Mouse (Mus musculus) E14TG2a.4 (cell line): ENCODE results near the gene Anks1b.

Source experiments
- H3K27me3 ChIP-seq: 2 replicates; pipeline ENCODE4 v1.6.1; 2014; ENCODE audit warnings: low read length, control low read depth; ENCODE audit not compliant: insufficient read depth
- H3K36me3 ChIP-seq: 2 replicates; pipeline ENCODE4 v1.6.1; 2014; ENCODE audit warnings: low read length, control low read depth; ENCODE audit not compliant: insufficient read depth
- H3K4me1 ChIP-seq: replicated peaks from 2 replicates; pipeline ENCODE4 v1.6.1; 2014; ENCODE audit warnings: low read depth, low read length, control low read depth
- H3K4me3 ChIP-seq: replicated peaks from 2 replicates; pipeline ENCODE4 v1.5.1; 2014; ENCODE audit warnings: mild to moderate bottlenecking, low read length
- H3K9me3 ChIP-seq: 2 replicates; pipeline ENCODE4 v1.6.1; 2014; ENCODE audit warnings: low read length, control low read depth
- CTCF ChIP-seq: conservative IDR thresholded peaks from 2 replicates; pipeline ENCODE4 v1.5.1; 2014; ENCODE audit warnings: low read length
- NANOG ChIP-seq: IDR thresholded peaks from 2 replicates; pipeline ENCODE4 v1.6.1; 2014; ENCODE audit warnings: borderline replicate concordance, low read length, mixed read lengths
- POU5F1 ChIP-seq: IDR thresholded peaks from 2 replicates; pipeline ENCODE4 v1.6.1; 2014; ENCODE audit warnings: low read length, borderline replicate concordance

The Anks1b gene

DNA sequence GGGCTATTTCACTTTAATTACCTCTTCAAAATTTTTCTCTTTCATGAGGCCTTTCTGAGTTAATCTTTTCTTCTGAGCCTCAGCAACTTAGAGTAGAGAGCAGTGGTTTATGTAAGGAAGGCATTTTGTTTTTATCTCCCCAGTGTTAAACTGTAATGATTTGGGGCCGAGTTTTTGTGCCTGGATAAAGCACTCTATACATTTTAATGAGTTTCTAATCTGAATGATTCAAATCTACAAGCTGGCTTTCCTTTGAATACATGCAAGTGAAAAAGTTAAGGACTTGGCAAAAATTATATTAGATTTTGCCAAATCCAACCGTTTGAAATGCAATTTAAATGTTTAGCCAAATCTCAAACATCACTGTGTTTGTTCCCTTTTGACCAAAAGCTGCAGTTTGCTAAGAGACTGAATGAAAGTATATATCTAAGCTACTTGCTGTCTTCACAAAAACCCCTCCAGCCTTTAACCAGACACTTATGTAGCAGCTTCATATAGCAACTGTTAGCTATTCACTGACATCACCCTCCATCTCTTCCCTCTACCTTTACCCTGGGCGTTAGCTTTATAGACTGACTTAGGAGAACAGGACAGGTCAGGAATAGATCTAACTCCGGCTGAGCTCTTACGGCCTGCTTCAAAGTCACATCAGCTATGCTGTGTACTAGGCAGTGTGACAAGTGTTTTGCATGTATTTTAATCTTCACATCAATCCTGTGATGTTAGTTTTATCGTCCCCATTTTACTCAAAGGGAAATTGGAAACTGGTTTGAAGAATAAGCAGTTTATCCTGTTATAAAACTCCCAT is 122.5 kb downstream of the Anks1b start:
- no peaks in the 10 kb centered on the region for H3K27me3 ChIP-seq
- no peaks in the 10 kb centered on the region for H3K4me1 ChIP-seq
- H3K9me3 ChIP-seq = peaks cover 8% of the 10 kb centered on the region
- TF ChIP-seq NANOG (no peak), POU5F1 (no peak), CTCF (no peak)
- no peaks in the 10 kb centered on the region for H3K36me3 ChIP-seq
- H3K4me3 ChIP-seq = no peak overlapping the region

GRCm38 (mm10) chr10:90003980-90004729 is 130.8 kb downstream of the Anks1b start:
- H3K27me3 ChIP-seq = no peaks in the 10 kb centered on the region
- TF ChIP-seq POU5F1 (no peak), NANOG (no peak), CTCF (no peak)
- no peaks in the 10 kb centered on the region for H3K4me1 ChIP-seq
- no peaks in the 10 kb centered on the region for H3K9me3 ChIP-seq
- H3K4me3 ChIP-seq = no peak overlapping the region
- H3K36me3 ChIP-seq = no peaks in the 10 kb centered on the region

GRCm38 (mm10) chr10:90004882-90005281 is 131.6 kb downstream of the Anks1b start:
- Histone ChIP-seq H3K4me1 (no peaks in the 10 kb centered on the region), H3K4me3 (no peak overlapping the region), H3K36me3 (no peaks in the 10 kb centered on the region), H3K27me3 (no peaks in the 10 kb centered on the region), H3K9me3 (no peaks in the 10 kb centered on the region)
- TF ChIP-seq POU5F1 (no peak), NANOG (no peak), CTCF (no peak)

GRCm38 (mm10) chr10:90033037-90033436 is 159.7 kb downstream of the Anks1b start:
- H3K9me3 ChIP-seq = no peaks in the 10 kb centered on the region
- no peaks in the 10 kb centered on the region for H3K4me1 ChIP-seq
- H3K36me3 ChIP-seq = no peaks in the 10 kb centered on the region
- TF ChIP-seq CTCF (no peak), NANOG (no peak), POU5F1 (no peak)
- H3K27me3 ChIP-seq = no peaks in the 10 kb centered on the region
- no peak overlapping the region for H3K4me3 ChIP-seq

GRCm38 (mm10) chr10:90043287-90043686 is 170.0 kb downstream of the Anks1b start:
- Histone ChIP-seq H3K9me3 (no peaks in the 10 kb centered on the region), H3K36me3 (no peaks in the 10 kb centered on the region), H3K4me1 (no peaks in the 10 kb centered on the region), H3K27me3 (no peaks in the 10 kb centered on the region), H3K4me3 (no peak overlapping the region)
- TF ChIP-seq CTCF = no peak
- no peak for TF ChIP-seq NANOG
- no peak for TF ChIP-seq POU5F1

DNA sequence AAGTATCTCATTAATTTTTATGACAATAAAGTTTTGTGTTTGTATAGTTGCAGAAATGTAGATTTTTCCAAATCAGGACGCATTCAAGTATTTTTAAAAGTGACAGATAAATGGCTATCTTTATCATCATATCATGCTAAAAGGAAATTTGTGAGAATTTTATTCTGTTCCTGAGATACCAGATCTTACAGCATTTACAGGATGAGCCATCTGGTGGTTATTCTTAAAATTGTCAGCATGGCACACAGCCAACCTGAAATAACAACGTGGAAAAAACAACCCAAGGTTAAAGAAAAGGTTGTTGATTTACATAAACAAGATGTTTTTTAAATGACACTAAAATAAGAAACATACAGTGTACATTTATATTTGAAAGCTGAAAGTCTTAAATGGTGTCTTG is 170.5 kb downstream of the Anks1b start:
- H3K4me1 ChIP-seq = no peaks in the 10 kb centered on the region
- no peak for TF ChIP-seq NANOG
- TF ChIP-seq POU5F1 = no peak
- TF ChIP-seq CTCF = no peak
- no peaks in the 10 kb centered on the region for H3K9me3 ChIP-seq
- no peaks in the 10 kb centered on the region for H3K36me3 ChIP-seq
- no peak overlapping the region for H3K4me3 ChIP-seq
- H3K27me3 ChIP-seq = no peaks in the 10 kb centered on the region; the same call in 1 of the 2 replicates

- no peak for TF ChIP-seq CTCF
- TF ChIP-seq POU5F1 = no peak
- TF ChIP-seq NANOG = no peak
- Histone ChIP-seq H3K27me3 (no peaks in the 10 kb centered on the region; the same call in 1 of the 2 replicates), H3K9me3 (no peaks in the 10 kb centered on the region), H3K4me1 (no peaks in the 10 kb centered on the region), H3K4me3 (no peak overlapping the region), H3K36me3 (no peaks in the 10 kb centered on the region)
These were observed 170.9 kb downstream of the Anks1b start for GRCm38 (mm10) chr10:90044229-90044628.

GRCm38 (mm10) chr10:90068651-90069050 is 195.3 kb downstream of the Anks1b start:
- no peak for TF ChIP-seq NANOG
- TF ChIP-seq CTCF = no peak
- no peak for TF ChIP-seq POU5F1
- H3K36me3 ChIP-seq = no peaks in the 10 kb centered on the region
- H3K27me3 ChIP-seq = no peaks in the 10 kb centered on the region
- no peaks in the 10 kb centered on the region for H3K9me3 ChIP-seq
- H3K4me3 ChIP-seq = no peak overlapping the region
- no peaks in the 10 kb centered on the region for H3K4me1 ChIP-seq
